Mouse (Mus musculus) yolk sac, embryonic 10.5 days (tissue): ENCODE measurements around the gene Cep19.

ENCODE experiments used
- DNase-seq: peaks from one replicate; pipeline ENCODE4 v3.0.0-alpha.2; 2017; ENCODE audit warnings: low spot score

The Cep19 gene

DNA sequence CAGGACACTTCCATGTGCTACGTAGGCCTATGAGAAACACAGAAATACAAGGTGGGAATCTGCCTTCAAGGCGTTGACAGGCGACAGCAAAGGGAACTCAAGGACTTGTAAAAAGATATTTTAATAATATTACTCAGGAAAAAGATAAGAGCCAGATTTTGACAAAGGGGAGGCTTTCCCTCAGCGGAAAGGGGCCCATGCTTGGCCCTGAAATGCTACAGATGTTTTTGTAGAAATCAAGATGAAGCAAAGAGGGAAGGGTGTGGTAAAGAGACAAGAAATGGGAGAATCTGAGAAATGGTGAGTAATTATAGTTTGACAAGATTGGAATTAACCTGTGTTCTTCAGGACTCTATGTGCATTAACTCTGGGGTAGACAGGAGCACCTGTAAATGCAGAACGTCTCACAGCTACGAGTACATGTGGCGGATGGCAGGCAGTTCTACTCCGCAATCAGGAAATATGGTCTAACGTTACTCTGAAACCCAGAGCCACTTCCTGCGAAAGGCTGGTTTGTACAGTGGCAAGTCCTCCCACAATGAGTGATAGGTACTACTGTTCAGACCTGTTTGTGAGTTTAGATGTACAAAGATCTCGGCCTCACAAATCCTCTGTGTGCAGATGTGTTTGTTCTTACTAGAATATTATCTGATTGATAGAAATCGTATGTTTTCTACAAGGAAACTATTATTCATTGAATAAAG, 7.9 kb downstream of the Cep19 start:
- DNase-seq = no peak

DNA sequence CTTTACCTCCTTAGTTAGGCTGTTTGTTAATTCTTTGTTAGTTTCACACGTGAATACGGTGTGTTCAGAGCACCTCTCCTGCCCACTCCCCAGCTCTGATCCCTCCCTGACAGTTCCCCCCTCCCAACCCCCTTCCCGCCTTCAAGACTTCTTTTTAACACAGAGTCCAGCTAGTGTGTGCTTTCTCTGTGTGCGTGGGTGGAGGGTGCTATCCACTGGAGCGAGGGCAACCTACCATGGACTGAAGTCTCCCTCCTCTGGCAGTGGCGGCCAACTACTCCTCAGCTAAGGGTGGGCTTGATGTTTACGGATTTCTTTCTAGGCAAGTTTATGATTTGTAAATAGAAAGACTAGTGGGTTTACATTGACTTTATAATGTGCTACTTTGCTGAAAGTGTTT, 8.6 kb downstream of the Cep19 start:
- no peak for DNase-seq

DNA sequence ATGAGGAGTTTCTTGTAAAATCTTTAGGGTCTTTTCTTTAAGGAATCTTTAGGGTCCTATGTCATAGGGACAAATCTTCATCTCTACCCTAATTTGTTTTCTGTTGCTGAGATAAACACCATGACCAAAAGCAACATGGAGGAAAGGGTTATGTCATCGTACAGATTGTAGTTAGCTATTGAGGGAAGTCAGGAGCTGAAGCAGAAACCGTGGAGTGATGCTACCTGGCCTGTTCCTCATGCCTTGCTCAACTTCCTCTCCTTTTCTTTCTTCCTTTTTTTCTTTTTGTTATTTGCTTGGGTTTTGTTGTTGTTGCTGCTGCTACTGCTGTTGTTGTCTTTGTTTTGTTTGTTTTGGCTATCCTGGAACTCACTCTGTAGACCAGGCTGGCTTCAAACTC, 9.0 kb downstream of the Cep19 start:
- DNase-seq = no peak

- DNase-seq = no peak
Measured at GRCm38 (mm10) chr16:32110951-32111699, 11.5 kb downstream of the Cep19 start.

DNA sequence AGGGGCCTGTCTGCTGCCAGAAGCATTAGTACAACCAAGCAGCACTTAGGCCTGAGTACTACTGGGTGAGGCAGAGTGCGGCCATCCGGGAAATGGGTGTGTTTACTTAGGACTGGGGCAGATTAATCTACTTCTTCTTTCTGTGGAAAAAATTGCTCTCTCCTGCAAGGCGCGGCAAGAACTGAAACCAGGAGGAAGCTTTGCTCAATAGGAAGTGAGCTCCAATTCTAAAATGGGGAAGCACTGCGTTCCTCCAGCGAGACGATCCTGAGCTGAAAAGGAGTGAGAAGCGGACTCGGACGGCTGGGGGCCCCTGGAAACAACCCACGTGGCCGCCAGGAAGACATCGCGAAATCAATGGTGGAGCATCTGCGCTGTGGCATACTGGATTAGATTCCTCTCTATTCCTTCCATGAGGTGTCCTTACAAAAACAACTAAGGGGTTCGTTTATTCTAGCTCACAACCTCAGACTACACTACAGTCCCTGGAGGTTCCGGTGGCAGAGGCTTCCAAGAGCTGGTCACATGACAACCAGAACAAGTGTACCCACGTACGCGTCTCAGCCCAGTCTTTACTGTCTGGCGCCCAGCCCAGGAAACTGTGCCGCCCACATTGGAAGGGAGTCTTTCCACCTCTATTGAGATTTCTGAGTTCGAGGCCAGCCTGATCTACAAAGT, 14.1 kb downstream of the Cep19 start:
- DNase-seq = no peak

GRCm38 (mm10) chr16:32114406-32114805, 14.8 kb downstream of the Cep19 start:
- DNase-seq = no peak

DNA sequence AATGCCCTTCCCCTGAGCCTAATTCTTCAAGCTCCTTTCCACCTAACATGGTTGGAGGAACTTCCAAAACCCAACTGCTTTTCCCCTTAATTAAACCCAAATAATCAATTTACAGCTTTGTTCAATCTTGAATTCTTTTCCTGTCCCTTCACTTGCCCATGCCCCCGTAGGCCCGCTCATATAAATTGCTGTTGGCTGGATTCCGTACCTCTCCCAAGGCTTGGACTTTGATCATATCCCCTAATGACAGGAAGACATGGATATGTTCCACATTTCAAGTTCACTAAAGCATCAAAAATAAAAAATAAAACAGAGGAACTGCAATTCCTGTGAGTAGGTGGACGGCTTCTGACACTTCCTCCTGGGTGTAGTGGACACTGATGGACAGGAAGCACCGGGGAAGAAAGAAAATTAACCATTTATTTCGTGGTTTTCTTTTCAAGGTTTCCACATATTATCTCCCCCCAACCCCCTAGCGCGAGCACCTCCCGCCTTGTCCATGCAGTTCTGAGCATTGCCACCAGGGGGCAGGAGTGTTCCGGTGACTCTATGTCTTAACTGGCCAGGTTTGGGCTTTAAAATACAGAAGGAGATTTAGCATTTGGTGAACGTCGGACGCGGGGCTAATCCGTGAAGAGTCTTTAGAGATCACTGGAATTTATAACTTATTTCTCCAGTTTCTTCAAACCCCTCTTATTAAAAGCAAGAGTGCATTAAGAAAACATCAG, 15.5 kb downstream of the Cep19 start:
- DNase-seq = peak; percentile 64

DNA sequence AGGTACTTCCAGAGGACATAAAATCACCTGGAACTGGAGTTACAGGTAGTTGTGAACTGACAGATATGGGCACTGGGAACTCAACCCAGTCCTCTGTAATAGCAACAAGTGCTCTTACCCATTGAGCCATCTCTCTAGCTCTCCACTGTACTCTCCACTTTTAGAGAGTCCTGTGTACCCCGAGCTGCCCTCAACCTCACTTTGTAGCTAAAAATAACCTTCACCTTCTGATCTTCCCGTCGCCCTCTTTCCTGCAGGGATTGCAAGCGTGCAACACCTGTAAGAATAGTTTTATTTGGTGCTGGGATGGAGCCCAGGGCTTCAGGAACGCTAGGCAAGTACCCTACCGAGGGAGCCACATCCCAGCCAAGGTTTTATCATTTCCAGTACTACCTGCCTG, 16.2 kb downstream of the Cep19 start:
- DNase-seq = no peak

GRCm38 (mm10) chr16:32116186-32116585, 16.6 kb downstream of the Cep19 start:
- DNase-seq = no peak

DNA sequence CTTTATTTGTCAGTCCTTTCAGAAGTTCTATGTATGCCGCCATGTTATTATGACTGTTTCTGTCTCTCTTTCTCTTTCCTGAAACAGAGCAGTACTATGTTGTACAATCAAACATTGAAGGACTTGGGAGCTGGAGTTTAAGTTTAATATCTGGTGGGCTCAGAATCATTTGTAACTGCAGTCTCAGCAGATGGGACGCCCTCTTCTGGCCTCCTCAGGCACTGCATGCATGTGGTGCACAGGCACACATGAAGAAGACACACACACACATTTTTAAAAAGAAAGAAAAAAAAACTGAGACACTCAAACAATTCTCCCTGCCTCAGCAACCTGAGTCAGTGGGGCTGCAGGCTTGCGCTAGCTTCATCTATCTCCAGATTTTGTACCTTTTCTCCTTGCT, 20.9 kb downstream of the Cep19 start:
- no peak for DNase-seq

DNA sequence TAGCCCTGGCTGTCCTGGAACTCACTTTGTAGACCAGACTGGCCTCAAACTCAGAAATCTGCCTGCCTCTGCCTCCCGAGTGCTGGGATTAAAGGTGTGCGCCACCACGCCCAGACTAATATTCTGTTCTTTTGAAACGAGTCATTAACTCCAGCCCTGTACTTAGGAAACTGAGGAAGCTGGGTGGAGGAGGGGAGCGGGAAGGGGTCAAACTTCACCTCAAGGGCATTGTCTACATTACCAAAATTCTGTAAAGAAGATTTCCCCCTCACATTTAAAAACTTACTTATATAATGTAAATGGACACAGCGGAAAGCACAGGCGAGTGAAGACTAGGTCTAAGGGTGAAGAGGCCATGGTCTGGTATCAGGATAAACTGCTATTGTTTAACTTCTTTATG, 24.4 kb downstream of the Cep19 start:
- DNase-seq = no peak

DNA sequence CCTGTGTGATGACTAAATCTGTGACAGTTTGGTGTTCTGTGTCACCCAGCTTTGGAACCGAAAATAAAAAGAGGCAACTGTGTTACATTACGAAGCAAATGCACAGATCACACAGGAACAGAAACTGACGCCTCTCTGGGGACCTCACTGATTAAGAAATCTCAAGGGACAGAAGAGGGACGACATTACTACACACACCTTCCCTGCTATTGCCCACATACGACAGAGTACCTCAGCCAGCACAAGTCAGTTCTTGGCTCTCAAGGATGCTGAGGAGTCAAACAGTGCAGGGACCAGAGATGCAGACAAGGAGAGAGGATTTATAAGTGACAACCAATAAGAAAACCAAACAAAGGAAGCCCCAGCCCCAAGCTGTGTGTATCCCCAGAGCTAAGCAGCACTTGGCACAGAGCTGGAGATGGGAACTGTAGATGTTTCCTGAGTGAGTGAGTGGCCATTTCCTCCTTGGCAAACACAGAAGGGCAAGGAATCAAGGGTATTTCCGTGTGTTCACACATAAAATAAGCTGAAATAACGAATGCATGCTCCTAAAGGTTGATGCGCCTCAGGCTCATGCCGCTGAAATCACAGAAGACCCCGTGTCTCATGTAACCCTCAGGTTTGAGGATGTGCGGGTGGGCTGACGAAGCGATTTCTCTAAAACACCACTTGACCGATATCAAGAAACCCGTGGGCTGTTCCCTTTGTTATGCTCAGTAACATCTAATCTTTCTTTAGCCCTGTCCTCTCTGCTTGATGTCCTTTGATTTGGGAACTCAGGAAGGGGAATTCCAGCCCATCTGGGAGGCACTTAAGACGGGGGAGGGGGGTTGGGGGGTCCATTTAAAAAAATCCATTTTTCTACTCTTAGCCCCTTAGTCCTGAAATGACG, 25.1 kb downstream of the Cep19 start:
- no peak for DNase-seq

GRCm38 (mm10) chr16:32125364-32125763, 25.8 kb downstream of the Cep19 start:
- DNase-seq = no peak

DNA sequence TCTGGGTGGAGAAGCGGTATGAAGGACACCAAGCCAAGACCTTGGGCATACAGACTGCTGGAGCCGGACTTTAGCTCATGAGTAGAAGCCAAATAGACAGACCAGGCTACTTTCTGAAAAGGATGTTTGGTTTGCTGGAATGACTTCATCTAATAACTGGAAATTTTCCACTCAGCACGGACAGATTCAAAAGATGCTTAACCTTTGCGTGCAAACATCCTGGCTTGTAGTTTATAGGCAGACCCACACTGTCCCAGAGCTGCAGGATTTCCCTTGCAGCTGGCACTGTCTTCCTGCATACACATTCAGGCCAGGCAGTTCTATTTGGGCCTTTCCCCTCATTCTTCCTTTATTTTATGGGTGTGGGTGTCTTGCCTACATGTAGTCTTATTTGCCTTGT, 27.4 kb downstream of the Cep19 start:
- DNase-seq = no peak

DNA sequence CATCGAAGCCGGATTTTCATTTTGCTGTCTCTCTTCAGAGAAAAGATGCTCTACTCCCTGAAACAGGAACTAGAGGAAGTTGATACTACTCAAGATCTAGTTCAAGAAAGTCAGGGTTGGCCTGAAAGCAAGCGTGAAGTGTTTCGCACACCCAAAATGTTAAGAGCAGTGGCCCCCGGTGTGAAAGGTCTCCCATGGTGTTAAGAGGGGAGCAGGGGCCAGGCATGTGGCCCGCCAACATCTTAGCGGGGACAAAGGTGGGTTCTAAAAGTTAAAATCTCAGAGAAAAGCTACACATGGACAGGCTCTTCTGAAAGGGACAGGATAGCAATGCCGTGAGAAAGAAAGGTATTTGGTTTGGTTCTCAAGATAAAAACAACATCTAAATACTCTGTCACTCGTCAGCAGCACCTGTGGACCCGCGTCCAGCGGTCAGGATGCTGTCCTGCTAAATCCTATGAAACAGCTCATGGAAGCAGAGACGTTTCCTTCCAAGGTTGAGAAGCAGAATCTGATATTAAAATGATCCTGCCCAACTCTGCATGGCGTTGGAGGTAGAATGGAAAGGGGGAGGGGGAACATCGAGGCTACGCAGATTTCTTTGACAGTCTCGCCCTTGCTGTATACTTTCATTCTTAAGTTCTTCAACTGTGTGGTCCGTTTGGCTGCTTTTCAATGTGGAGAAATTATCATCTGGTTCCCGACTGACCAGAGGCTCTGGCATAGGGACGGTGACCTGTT, 30.0 kb downstream of the Cep19 start:
- no peak for DNase-seq

DNA sequence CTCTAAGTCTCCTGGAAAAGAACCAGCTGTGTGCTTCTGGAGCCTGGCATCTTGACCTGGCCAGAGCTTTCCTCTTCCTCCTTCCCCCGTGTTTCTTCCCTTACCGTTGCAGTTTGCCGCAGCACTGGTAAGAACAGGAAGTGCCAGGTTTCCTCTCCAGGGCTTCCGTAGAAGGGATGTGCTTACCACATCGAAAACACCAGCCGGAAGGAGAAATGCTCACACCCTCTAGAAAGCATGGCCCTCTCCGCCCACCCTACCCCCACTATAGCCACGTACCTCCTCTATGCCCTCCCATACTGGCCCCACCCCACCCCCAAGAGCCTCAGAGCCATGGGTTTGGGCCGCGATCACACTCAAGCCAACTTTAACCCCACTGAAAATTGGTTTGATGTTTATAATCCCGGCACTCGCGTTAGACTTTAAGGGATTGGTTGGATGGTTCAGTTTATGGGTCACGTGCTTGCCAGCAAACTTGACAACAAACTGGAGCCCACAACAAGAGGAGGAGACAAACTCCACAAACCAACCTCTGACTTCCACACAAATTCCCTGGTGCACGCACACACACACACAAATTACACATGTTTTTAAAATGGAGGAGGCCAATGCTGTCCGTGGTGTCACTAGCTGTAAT, 30.7 kb downstream of the Cep19 start:
- DNase-seq = peak; percentile 64

DNA sequence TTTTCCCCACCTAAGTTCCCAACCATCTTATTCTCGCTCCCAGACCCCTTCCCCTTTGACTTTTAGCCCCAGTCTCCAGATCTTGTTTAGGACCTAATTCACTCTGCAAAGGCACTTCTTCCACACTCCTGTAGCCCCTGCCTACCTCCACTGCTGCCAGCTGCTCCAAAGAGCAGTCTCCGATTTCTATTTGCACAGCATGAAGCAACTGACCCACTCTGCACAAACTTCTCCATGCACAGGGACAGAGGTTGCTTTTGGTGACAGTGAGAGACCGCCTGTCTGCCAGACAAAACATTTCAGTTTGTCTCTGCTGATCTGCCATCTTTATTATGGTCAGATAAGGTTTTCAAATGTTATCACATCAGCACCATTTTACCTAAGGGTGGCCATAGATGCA, 33.5 kb downstream of the Cep19 start:
- DNase-seq = no peak

- no peak for DNase-seq
Measured at GRCm38 (mm10) chr16:32135842-32136357, 36.3 kb downstream of the Cep19 start.

DNA sequence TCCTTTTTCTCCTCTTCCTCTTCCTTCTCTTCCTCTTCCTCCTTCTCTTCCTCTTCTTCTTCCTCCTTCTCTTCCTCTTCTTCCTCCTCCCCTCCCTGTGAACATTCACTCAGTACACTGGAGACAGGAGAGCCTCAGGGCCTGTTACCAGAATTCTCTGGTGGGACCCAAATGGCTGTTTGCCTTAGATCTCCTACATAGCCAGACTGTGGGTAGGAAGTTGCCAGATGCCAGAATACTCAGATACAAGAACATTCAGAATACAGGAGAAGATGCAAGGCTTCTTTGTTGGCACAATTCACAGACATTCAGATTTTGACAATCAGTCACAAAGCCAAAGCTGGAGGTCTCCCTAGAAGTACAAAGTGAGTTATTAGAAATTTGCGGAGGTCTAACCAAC, 39.4 kb downstream of the Cep19 start:
- no peak for DNase-seq

GRCm38 (mm10) chr16:32143766-32144165, 44.2 kb downstream of the Cep19 start:
- DNase-seq = no peak
